Mouse (Mus musculus) midbrain, embryonic 16.5 days (tissue): ENCODE measurements at regions not wholly inside any gene's neighbourhood (a gene's known extent, or its start where the extent isn't known, plus 50 kb on each side); places are given as distances from the start of the nearest gene placed in this dataset.

Experiments
- ATAC-seq: fragments of 200-750 bp; cut with Nextera tagmentation; 2 replicates; pipeline ENCODE4 v1.8.0; 2017; ENCODE audit warnings: moderate TSS enrichment
- H3K27ac ChIP-seq: fragments of 300-500 bp; sonication (generic); 2 replicates; pipeline ENCODE4 v1.5.1; 2014; ENCODE audit warnings: mild to moderate bottlenecking, low read length, mixed read lengths
- H3K27me3 ChIP-seq: fragments of 300-500 bp; sonication (generic); 2 replicates; pipeline ENCODE4 v1.6.1; 2014; ENCODE audit warnings: low read depth, low read length, mixed read lengths; ENCODE audit not compliant: control insufficient read depth, insufficient read depth
- H3K36me3 ChIP-seq: fragments of 300-500 bp; sonication (generic); 2 replicates; pipeline ENCODE4 v1.6.1; 2014; ENCODE audit warnings: mild to moderate bottlenecking, low read length, moderate library complexity, mixed read lengths; ENCODE audit not compliant: control insufficient read depth, insufficient read depth
- H3K4me1 ChIP-seq: fragments of 300-500 bp; sonication (generic); 2 replicates; pipeline ENCODE4 v1.6.1; 2014; ENCODE audit warnings: mild to moderate bottlenecking, low read length, mixed read lengths; ENCODE audit not compliant: control insufficient read depth, insufficient read depth
- H3K4me2 ChIP-seq: fragments of 300-500 bp; sonication (generic); 2 replicates; pipeline ENCODE4 v1.6.1; 2014; ENCODE audit warnings: mild to moderate bottlenecking, low read length, mixed read lengths
- H3K4me3 ChIP-seq: fragments of 300-500 bp; sonication (generic); 2 replicates; pipeline ENCODE4 v1.5.1; 2014; ENCODE audit warnings: low read depth, mild to moderate bottlenecking, low read length, moderate library complexity, mixed read lengths
- H3K9ac ChIP-seq: fragments of 300-500 bp; sonication (generic); 2 replicates; pipeline ENCODE4 v1.6.1; 2014; ENCODE audit warnings: low read depth, low read length, mixed read lengths
- H3K9me3 ChIP-seq: fragments of 300-500 bp; sonication (generic); replicated peaks from 2 replicates; pipeline ENCODE4 v1.6.1; 2014; ENCODE audit warnings: mild to moderate bottlenecking, low read length, mixed read lengths; ENCODE audit not compliant: control insufficient read depth, poor library complexity, severe bottlenecking
- whole genome bisulfite sequencing: fragments of 180-500 bp; shearing (Covaris S2); extraction: QIAGEN DNeasy Blood & Tissue Kit; methylation state at CpG from one replicate; pipeline ENCODE4 v1.1.7; 2014; 5-methylcytosine and 5-hydroxymethylcytosine counted together

GRCm38 (mm10) chr2:9468651-9469050 is 412.4 kb upstream of the 4930412O13Rik start:
- Histone ChIP-seq H3K36me3 (no peaks in the 10 kb centered on the region), H3K9ac (no peak overlapping the region), H3K4me3 (no peak overlapping the region), H3K27ac (no peak overlapping the region), H3K27me3 (no peaks in the 10 kb centered on the region), H3K4me2 (no peak overlapping the region), H3K9me3 (no peaks in the 10 kb centered on the region), H3K4me1 (0 out of 2 replicates have a peak, but pooled peaks cover 6% of the 10 kb centered on the region)
- 70% methylated on average over 3 of the region's 3 CpGs for whole genome bisulfite sequencing
- ATAC-seq, result no peak

GRCm38 (mm10) chr2:9481678-9482345 is 399.2 kb upstream of the 4930412O13Rik start:
- Histone ChIP-seq H3K9ac (no peak overlapping the region), H3K27me3 (no peaks in the 10 kb centered on the region), H3K27ac (no peak overlapping the region), H3K36me3 (no peaks in the 10 kb centered on the region), H3K4me3 (no peak overlapping the region), H3K9me3 (no peaks in the 10 kb centered on the region), H3K4me2 (no peak overlapping the region), H3K4me1 (no peaks in the 10 kb centered on the region)
- ATAC-seq, result no peak
- 69% methylated on average over 7 of the region's 7 CpGs for WGBS

GRCm38 (mm10) chr2:9487381-9487914 is 393.6 kb upstream of the 4930412O13Rik start:
- no peaks in the 10 kb centered on the region for H3K4me1 ChIP-seq
- no peaks in the 10 kb centered on the region for H3K9me3 ChIP-seq
- no peak overlapping the region for H3K27ac ChIP-seq
- no peaks in the 10 kb centered on the region for H3K36me3 ChIP-seq
- WGBS, result 86% methylated on average over 7 of the region's 7 CpGs
- ATAC-seq, result no peak
- no peak overlapping the region for H3K4me3 ChIP-seq
- H3K4me2 ChIP-seq, result no peak overlapping the region
- no peaks in the 10 kb centered on the region for H3K27me3 ChIP-seq
- H3K9ac ChIP-seq, result no peak overlapping the region

GRCm38 (mm10) chr2:9493606-9494145 is 387.4 kb upstream of the 4930412O13Rik start:
- no peak overlapping the region for H3K4me3 ChIP-seq
- H3K4me2 ChIP-seq, result no peak overlapping the region
- ATAC-seq, result no peak
- H3K9me3 ChIP-seq, result no peaks in the 10 kb centered on the region
- no peaks in the 10 kb centered on the region for H3K36me3 ChIP-seq
- no peaks in the 10 kb centered on the region for H3K4me1 ChIP-seq
- H3K9ac ChIP-seq, result no peak overlapping the region
- WGBS, result 53% methylated on average over 6 of the region's 6 CpGs
- H3K27me3 ChIP-seq, result no peaks in the 10 kb centered on the region
- H3K27ac ChIP-seq, result no peak overlapping the region

- H3K4me3 ChIP-seq, result no peak overlapping the region
- H3K4me1 ChIP-seq, result no peaks in the 10 kb centered on the region
- ATAC-seq, result no peak
- no peaks in the 10 kb centered on the region for H3K9me3 ChIP-seq
- no peak overlapping the region for H3K4me2 ChIP-seq
- H3K9ac ChIP-seq, result no peak overlapping the region
- no peaks in the 10 kb centered on the region for H3K36me3 ChIP-seq
- 89% methylated on average over 1 of the region's 1 CpGs for WGBS
- H3K27ac ChIP-seq, result no peak overlapping the region
- no peaks in the 10 kb centered on the region for H3K27me3 ChIP-seq
Measured at GRCm38 (mm10) chr2:9520045-9520444, 361.0 kb upstream of the 4930412O13Rik start.

GRCm38 (mm10) chr2:9525910-9526309 is 355.1 kb upstream of the 4930412O13Rik start:
- Histone ChIP-seq H3K4me1 (no peaks in the 10 kb centered on the region), H3K36me3 (no peaks in the 10 kb centered on the region), H3K9ac (no peak overlapping the region), H3K27me3 (no peaks in the 10 kb centered on the region), H3K9me3 (no peaks in the 10 kb centered on the region), H3K27ac (no peak overlapping the region), H3K4me2 (no peak overlapping the region), H3K4me3 (no peak overlapping the region)
- WGBS, result 91% methylated on average over 3 of the region's 3 CpGs
- no peak for ATAC-seq

- no peak for ATAC-seq
- WGBS, result 84% methylated on average over 2 of the region's 2 CpGs
- Histone ChIP-seq H3K9ac (no peak overlapping the region), H3K9me3 (no peaks in the 10 kb centered on the region), H3K36me3 (no peaks in the 10 kb centered on the region), H3K4me1 (no peaks in the 10 kb centered on the region), H3K4me2 (no peak overlapping the region), H3K27me3 (no peaks in the 10 kb centered on the region), H3K27ac (no peak overlapping the region), H3K4me3 (no peak overlapping the region)
Measured at GRCm38 (mm10) chr2:9535141-9535658, 345.9 kb upstream of the 4930412O13Rik start.

- no peak overlapping the region for H3K4me3 ChIP-seq
- no peaks in the 10 kb centered on the region for H3K36me3 ChIP-seq
- H3K27ac ChIP-seq, result no peak overlapping the region
- WGBS, result 82% methylated on average over 10 of the region's 10 CpGs
- no peaks in the 10 kb centered on the region for H3K9me3 ChIP-seq
- no peaks in the 10 kb centered on the region for H3K27me3 ChIP-seq
- no peak overlapping the region for H3K9ac ChIP-seq
- no peak overlapping the region for H3K4me2 ChIP-seq
- no peak for ATAC-seq
- no peaks in the 10 kb centered on the region for H3K4me1 ChIP-seq
Measured at GRCm38 (mm10) chr2:9547771-9548590, 333.1 kb upstream of the 4930412O13Rik start.

- H3K36me3 ChIP-seq, result no peaks in the 10 kb centered on the region
- no peaks in the 10 kb centered on the region for H3K9me3 ChIP-seq
- H3K4me3 ChIP-seq, result no peak overlapping the region
- H3K4me2 ChIP-seq, result no peak overlapping the region
- no peak for ATAC-seq
- H3K27me3 ChIP-seq, result no peaks in the 10 kb centered on the region
- no peaks in the 10 kb centered on the region for H3K4me1 ChIP-seq
- no peak overlapping the region for H3K9ac ChIP-seq
- H3K27ac ChIP-seq, result no peak overlapping the region
Measured at GRCm38 (mm10) chr2:9553313-9553712, 327.7 kb upstream of the 4930412O13Rik start.
